Mouse (Mus musculus) small intestine, adult 2 months (tissue): ENCODE results near the gene Gnl1.

Source experiments
- CTCF ChIP-seq: fragments of 200-500 bp; IDR thresholded peaks from 2 replicates; pipeline ENCODE4 v1.5.1; 2012; ENCODE audit warnings: low read depth, mild to moderate bottlenecking, control low read depth, inconsistent platforms, low read length, moderate library complexity, mixed read lengths; ENCODE audit not compliant: insufficient replicate concordance, insufficient read length; ENCODE audit errors: extremely low read depth
- POLR2A ChIP-seq: fragments of 200-500 bp; IDR thresholded peaks from 2 replicates; pipeline ENCODE4 v1.6.1; 2012; ENCODE audit warnings: low read depth, mild to moderate bottlenecking, control low read depth, inconsistent platforms, low read length, moderate library complexity

DNA sequence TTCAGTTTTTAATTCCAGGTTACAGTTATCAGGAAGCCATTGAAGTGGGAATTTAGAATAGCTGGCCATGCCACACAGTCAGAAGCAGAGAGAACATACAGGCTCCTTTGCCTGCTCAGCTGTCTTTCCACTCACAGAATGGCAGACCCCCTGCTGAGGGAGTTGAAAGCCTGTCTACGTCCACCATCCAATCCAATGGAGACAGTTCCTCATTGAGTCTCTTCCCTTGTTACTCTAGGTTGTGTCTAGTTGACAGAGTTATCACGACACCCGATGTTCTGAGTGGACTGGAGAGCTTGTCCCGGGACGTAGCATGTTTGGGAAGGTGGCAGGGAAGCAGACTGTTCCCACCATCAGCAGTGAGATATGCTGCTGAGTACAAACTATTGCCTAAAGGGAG is 45.5 kb downstream of the Gnl1 start:
- no peak for TF ChIP-seq CTCF
- TF ChIP-seq POLR2A, result no peak
